Mouse (Mus musculus) kidney, adult 2 months (tissue): ENCODE results near the gene Col24a1.

Experiments used
- CTCF ChIP-seq: fragments of 200-500 bp; conservative IDR thresholded peaks from 2 replicates; pipeline ENCODE4 v1.5.1; 2011; ENCODE audit warnings: low read depth, mild to moderate bottlenecking, control low read depth, low read length, moderate library complexity, mixed read lengths; ENCODE audit not compliant: insufficient read depth, insufficient read length
- POLR2A ChIP-seq: fragments of 200-500 bp; IDR thresholded peaks from one replicate; pipeline ENCODE4 v1.6.1; 2011; ENCODE audit warnings: low read depth, low read length, control low read depth

- no peak for TF ChIP-seq CTCF
- TF ChIP-seq POLR2A, result no peak
Observed at GRCm38 (mm10) chr3:145457039-145457438, 164.8 kb downstream of the Col24a1 start.
